Mouse (Mus musculus) adrenal gland, postnatal 25 days (tissue): ENCODE measurements around the gene B4galt5. TPM values are rescaled to one million over a fixed set of nuclear protein-coding genes. Genes with fewer than 3 reads are reported as not detected.

Source experiments
- DNase-seq: peaks from one replicate; pipeline ENCODE4 v3.0.0; 2021; ENCODE audit warnings: mixed read lengths
- total RNA-seq: library from RNA; stranded (reverse); gene quantifications from 2 replicates; pipeline ENCODE4 v1.2.3, GENCODE M21; 2021

The B4galt5 gene
- total RNA-seq, 1 experiment from 2014 or later = 72.9 TPM

- DNase-seq = no peak
Measured at GRCm38 (mm10) chr2:167331432-167331921, 17.5 kb downstream of the B4galt5 start.

DNA sequence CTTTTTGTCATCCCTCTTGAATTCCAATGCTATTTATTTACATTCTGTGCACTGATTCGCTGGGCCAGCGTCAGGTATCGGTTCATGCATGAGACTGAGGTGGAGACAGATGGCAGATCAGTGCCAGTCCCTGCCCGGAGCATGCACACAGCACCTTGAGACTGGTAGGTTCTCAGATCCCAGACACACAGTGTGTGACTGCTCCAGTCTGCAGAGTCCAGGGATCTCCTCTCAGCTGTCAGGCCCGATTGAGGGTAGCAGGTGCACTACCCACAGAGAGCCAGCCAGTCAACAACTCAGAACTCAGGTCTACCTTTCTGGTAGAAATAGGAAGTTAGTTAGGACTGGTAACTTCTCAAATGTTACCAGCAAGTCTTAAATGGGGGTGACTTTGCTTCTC lies 18.4 kb downstream of the B4galt5 start:
- DNase-seq = no peak

- no peak for DNase-seq
Measured at GRCm38 (mm10) chr2:167329478-167330262, 19.3 kb downstream of the B4galt5 start.

GRCm38 (mm10) chr2:167328340-167328739 lies 20.6 kb downstream of the B4galt5 start:
- no peak for DNase-seq

GRCm38 (mm10) chr2:167326582-167326981 lies 22.4 kb downstream of the B4galt5 start:
- DNase-seq = no peak

DNA sequence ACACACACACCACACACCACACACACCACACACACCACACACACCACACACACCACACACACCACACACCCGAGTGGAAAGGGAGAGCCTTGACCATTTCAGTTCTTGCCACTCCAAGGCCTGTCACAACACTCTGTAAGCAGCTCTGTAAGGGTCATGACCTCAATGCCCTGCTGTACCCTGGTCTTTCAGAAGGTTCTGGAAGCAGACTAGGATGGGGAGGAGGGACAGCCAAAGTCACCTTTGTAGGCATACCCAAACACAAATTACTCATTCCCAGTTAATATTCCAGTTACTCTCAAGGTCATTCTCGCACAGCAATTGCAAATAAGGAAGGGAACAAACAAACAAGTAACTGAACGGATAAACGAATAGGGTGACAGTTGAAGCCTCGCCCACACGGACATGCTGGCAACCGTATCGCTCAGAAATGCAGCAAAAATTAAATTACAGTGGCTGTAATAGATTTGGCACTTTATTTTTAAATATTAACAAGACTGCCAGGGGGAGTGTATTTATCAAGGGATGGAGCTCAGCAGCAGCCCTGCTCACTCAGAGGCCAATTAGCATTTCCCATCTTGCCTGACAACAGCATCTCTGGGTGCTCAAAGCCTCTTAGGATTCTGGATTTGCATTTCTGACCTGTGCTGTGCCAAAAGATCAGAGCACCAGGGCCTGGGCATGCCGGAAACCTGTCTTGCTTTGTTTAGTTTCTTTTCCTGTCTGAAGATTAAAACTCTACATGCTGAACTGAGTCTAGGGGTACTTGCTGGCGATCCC lies 24.6 kb downstream of the B4galt5 start:
- no peak for DNase-seq

DNA sequence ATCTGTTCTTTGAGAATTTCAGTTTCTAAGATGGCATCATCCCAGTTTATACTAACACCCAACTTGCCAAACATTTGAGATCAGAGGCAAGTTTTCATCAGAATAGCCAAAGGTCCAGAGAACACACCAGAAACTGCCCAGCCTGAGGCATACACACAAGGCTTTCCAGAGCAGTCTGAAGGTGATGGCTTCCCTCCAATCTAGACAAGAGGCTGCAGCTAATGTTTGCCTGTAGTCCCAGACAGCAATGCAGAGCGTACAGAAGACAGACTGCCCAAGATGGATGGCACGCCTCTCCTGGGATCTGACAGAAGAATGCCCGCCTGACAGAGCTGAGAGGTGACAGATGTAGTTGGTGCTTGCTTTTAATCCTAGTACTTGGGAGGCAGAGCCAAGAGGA lies 25.9 kb downstream of the B4galt5 start:
- DNase-seq = no peak

DNA sequence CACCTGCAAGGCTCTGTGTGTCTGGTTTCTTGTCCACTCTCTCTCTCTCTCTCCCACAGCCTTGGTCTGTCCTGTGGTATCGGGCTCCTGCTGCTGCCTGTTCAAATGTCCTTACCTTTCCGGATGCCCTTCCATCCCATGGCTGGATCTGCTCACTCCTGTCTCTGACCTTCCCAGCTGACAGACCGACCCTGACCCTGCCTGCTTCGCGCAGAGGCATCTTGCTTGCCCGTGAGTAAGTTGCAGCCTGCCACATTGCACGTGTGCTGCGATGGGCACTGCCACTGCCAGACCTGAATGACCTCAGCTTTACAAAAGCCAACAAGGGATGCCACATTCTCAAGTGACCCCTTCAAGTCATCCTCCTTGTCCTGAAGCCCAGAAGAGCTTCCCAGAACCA lies 27.6 kb downstream of the B4galt5 start:
- no peak for DNase-seq

- no peak for DNase-seq
Measured at GRCm38 (mm10) chr2:167318981-167319380, 30.0 kb downstream of the B4galt5 start.

DNA sequence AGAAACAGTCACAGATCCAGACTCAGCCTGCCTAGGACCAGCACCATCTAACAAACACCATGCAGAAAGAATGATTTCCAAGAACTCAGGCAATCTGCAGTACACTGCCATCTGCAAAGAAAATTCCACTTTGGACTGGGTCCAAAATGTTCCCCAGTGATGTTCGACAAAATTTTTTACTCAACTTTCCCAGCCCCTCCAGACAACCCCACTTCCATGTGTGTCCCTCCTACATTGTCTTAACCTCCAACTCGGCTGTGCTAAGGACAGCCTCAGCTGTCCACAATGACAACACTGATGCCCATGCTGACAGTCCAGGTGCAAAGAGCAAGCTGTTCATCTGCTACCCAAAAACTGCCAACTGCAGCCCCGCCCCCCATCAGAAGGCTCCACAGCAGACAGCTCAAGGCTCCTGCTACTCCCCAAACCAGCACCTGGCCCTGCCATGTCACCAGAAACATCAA lies 32.2 kb downstream of the B4galt5 start:
- DNase-seq = peak; percentile 11

GRCm38 (mm10) chr2:167314491-167314890 lies 34.5 kb downstream of the B4galt5 start:
- no peak for DNase-seq

GRCm38 (mm10) chr2:167313501-167314326 lies 35.3 kb downstream of the B4galt5 start:
- peak; percentile 78 for DNase-seq

DNA sequence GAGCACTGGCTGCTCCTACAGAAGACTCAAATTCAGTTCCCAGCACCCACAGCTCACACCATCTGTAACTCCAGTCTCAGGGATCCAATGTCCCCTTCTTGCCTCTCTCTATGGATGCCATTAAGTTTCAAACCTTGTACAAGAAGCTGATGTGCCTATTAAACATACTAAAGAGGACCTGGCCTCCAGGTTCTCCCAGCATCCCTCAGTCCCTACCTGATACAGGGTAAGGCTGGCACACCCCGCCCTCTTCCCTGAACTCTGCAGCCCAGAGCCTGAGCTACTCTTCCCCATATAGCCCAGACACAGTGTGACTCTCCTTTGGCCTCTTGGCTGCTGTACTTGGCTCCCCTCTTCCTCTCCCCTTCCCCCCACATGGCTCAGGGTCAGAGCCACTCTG lies 38.9 kb downstream of the B4galt5 start:
- no peak for DNase-seq

GRCm38 (mm10) chr2:167309286-167309685 lies 39.7 kb downstream of the B4galt5 start:
- peak; percentile 1 for DNase-seq

- no peak for DNase-seq
Measured at GRCm38 (mm10) chr2:167307716-167308115, 41.3 kb downstream of the B4galt5 start.

DNA sequence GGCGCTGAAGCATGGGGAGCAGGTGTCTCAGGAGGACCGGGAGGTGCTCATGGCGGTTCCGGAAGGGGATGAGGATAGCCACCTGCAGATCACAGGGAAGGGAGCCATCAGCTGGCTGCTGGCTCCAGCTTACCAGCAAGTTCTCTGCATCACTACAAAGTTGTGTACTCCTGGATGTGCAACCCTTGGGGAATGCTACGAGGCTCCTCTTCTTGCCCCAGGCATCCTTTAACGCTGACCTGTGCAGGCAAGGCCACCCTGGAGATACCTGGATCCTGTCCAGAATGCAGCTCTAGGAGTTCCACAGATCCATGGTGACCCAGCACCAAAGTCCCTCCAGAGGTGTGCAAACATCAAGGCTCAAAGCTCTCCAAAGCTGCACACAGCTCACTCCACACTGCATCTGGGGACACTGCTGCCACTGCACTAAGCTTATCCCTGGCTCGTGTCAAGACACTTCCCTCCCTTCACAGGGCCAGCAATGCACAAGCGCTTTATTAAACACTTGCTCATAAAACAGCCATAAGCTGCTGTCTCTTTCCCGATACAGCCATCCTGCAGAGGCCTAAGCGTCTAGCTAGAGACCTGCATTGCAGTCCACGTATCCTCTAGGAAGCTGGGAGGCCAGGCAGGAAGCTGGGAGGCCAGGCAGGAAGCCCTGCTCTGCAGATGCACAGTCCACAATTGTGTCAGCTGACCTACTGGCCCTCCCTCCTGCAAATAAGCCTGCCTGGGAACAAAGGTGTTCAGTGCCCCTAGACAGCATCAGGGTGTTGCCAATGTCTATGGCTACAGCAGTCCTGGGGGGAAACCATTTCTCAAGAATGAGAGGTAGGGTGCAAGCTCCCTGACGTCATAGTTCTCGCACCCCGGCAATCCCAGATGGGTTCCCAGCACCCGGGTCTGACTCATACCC lies 42.1 kb downstream of the B4galt5 start:
- DNase-seq = peak; percentile 14

DNA sequence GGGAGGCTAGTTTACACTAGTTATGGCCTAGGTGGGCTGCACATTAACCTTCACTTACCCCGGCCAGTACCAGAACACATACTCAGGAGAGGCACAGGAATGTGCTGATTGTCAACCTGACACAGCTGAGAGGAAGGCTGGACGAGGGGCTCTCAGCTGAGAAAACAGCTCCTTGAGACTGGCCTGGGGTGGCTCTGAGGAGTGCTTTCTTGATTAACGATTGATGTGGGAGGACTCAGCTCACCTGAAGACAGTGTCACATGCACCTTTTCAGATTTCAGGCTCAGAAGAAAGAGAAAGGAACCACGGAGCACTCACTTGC lies 42.7 kb downstream of the B4galt5 start:
- DNase-seq = no peak

DNA sequence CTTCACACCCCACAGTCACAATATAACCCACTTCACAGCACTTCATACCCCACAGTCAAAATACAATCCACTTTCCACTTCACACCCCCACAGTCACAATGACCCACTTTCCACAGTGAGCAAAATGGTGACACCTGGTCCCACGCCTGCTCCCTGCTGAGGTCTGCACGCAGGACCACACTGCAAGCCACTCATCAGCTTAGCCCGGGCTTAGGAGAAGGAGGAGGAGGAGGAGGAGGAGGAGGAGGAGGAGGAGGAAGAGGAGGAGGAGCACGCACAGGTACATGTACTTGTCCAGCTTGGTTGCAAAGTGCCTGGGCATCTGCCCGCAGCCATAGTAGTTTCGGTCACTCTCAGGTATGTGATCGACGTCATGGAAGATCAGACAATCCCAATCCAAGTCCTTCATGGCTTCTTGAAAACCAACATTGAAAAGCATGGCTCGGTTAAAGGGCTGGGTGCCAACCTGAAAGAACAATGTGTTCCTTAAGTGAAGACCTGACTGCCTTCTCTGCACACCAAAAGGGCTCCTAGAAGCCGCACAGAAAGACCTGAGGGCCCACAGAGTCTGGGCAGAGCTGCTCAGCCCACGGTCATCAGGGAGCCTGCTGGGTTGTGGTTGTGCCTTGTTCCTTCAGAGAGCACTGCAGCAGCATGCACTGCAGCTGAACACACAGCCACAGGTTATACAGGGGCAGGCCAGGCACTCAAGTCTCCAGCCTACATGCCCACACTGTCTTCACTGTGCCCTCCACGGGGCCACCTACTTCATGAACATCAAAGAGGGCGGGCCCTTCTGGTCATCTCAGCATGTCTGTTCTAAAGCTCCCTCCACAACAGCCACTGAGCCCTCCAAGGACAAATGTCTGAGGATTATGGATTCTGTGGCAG lies 43.4 kb downstream of the B4galt5 start:
- DNase-seq = peak; percentile 4

GRCm38 (mm10) chr2:167304651-167305381 lies 44.2 kb downstream of the B4galt5 start:
- peak; percentile 1 for DNase-seq

DNA sequence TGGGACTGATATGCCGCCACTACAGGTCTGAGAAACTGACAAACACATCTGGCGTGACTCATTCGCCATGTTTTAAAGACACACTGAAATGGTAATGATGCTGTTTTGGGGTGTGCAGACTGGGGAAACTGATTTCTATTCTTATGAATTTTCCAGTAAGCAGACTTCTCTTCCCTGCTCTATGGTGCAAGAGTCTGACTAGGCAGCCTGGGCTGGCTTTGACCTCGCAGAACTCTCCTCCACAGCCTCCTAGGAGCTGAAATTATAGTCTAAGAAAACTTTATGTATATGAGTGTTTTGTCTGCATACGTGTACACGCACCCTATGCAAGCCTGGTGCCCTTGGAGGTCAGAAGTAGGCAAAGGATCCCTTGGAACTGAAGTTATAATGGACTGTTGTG lies 45.2 kb downstream of the B4galt5 start:
- no peak for DNase-seq
